Mouse (Mus musculus) liver, embryonic 15.5 days (tissue): ENCODE measurements around the gene Cdyl2. TPM values are rescaled to one million over a fixed set of nuclear protein-coding genes. Genes with fewer than 3 reads are reported as not detected.

ENCODE experiments used
- ATAC-seq: fragments of 200-750 bp; cut with Nextera tagmentation; 2 replicates; pipeline ENCODE4 v1.8.0; 2017; ENCODE audit warnings: moderate number of reproducible peaks, mild to moderate bottlenecking, moderate library complexity; ENCODE audit not compliant: insufficient read depth
- H3K27ac ChIP-seq: fragments of 300-500 bp; sonication (generic); replicated peaks from 2 replicates; pipeline ENCODE4 v1.5.1; 2015; ENCODE audit warnings: mild to moderate bottlenecking, inconsistent platforms
- H3K27me3 ChIP-seq: fragments of 300-500 bp; sonication (generic); 2 replicates; pipeline ENCODE4 v1.6.1; 2015; ENCODE audit warnings: mild to moderate bottlenecking, inconsistent platforms
- H3K36me3 ChIP-seq: fragments of 300-500 bp; sonication (generic); replicated peaks from 2 replicates; pipeline ENCODE4 v1.6.1; 2015; ENCODE audit warnings: moderate library complexity, mild to moderate bottlenecking, inconsistent platforms
- H3K4me1 ChIP-seq: fragments of 300-500 bp; sonication (generic); replicated peaks from 2 replicates; pipeline ENCODE4 v1.6.1; 2015; ENCODE audit warnings: inconsistent platforms
- H3K4me2 ChIP-seq: fragments of 300-500 bp; sonication (generic); 2 replicates; pipeline ENCODE4 v1.6.1; 2015; ENCODE audit warnings: moderate library complexity, mild to moderate bottlenecking, inconsistent platforms
- H3K4me3 ChIP-seq: fragments of 300-500 bp; sonication (generic); replicated peaks from 2 replicates; pipeline ENCODE4 v1.5.1; 2015; ENCODE audit warnings: mild to moderate bottlenecking, inconsistent platforms
- H3K9ac ChIP-seq: fragments of 300-500 bp; sonication (generic); 2 replicates; pipeline ENCODE4 v1.6.1; 2015; ENCODE audit warnings: moderate library complexity, mild to moderate bottlenecking, inconsistent platforms
- H3K9me3 ChIP-seq: fragments of 300-500 bp; sonication (generic); replicated peaks from 2 replicates; pipeline ENCODE4 v1.6.1; 2016; ENCODE audit warnings: inconsistent platforms
- WGBS: fragments of 180-500 bp; shearing (Covaris S2); methylation state at CpG from one replicate; pipeline ENCODE4 v1.1.7; 2015; ENCODE audit warnings: mixed read lengths; ENCODE audit not compliant: insufficient replicate concordance; 5-methylcytosine and 5-hydroxymethylcytosine counted together
- polyA plus RNA-seq: library from polyadenylated mRNA; unstranded; fragments of >200 nt; fragmentation: Nextera tagmentation; extraction: Ambion mirVana; gene quantifications from 2 replicates; pipeline ENCODE4 v1.2.1, GENCODE M21; 2015

Gene Cdyl2
- 1.7 and 2.4 TPM in 2 replicates for polyA plus RNA-seq

DNA sequence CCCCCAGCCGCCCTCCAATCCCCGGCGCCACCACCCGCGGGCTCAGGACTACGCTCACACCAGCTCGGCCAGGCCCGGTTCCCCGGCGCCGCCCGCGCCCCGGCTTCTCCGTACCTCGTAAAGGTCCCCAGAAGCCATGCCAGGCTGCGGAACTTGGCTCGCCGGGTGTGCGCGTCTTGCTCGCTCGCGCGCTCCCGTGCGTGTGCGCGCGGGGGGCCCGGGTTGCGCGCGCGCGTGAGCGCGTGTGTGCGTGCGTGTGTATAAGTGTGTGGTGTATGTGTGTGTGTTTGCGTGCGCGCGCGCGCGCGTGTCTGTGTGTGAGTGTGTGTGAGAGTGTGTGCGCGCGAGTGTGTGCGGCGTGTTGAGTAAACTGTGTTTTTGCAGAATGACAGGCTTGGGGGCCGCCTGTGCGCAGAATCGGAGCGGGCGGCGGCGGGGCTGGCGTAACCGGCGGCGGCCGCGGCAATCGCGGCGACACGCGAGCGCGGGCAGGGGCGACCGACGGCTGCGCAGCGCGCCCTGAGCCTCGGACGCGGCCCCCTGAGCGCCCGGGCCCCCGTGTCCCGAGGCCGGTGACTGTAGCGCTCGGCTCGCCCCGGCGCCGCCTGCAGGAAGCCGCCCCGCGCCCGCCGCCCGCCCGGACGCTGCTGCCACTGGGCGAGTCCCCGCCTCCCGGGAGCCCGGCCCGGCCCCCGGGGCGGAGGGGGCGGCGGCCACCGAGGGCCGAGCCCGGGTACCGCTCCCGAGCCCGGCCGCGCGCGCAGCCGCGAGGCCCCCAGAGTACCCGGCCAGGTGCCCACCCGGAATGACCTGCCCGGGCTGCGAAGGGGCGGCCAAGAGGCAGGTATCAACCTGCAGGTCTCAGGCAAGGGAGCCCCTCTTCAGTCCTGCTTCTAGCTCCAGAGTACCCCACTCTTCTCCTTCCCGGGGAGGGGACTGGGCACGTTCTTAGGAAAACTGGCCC is at the start of gene Cdyl2:
TSS of gene Cdyl2 (minus strand) at position 308 of the 964 bp plus-strand sequence.
- H3K4me3 ChIP-seq: peak within 1 kb of the TSS; percentile 70
- H3K9me3 ChIP-seq: no peaks in the 10 kb centered on the region
- ATAC-seq: peak; percentile 78
- WGBS: under 1% methylated on average over 123 of the region's 129 CpGs
- H3K4me2 ChIP-seq: peak within 1 kb of the TSS; percentile 84
- H3K36me3 ChIP-seq: no peaks in the 10 kb centered on the region; the same call in 1 of the 2 replicates
- peaks cover 14% of the 10 kb centered on the region for H3K27me3 ChIP-seq
- peak within 1 kb of the TSS; percentile 66 for H3K27ac ChIP-seq
- H3K9ac ChIP-seq: peak within 1 kb of the TSS; percentile 56
- peaks cover 24% of the 10 kb centered on the region for H3K4me1 ChIP-seq

DNA sequence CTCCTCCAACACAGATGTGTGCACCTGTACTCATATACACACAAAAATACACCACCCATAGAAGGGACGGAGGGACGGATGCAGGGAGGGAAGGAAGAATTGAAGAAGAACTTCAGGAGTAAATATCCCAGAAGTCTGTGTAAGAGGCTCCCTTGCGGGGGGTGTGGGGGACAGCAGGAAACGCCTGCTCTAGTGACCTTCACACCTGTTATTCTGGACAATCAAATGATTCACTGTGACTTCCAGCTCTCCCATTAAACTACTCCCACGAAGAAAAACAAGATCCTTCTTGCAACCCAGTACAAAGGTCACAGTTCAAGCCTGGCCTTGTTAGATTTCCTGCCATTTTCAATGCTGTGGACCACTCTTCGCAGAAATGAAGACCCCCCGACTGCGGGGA is 47.8 kb upstream of the Cdyl2 start:
- WGBS: 61% methylated on average over 8 of the region's 8 CpGs
- no peaks in the 10 kb centered on the region for H3K4me1 ChIP-seq

DNA sequence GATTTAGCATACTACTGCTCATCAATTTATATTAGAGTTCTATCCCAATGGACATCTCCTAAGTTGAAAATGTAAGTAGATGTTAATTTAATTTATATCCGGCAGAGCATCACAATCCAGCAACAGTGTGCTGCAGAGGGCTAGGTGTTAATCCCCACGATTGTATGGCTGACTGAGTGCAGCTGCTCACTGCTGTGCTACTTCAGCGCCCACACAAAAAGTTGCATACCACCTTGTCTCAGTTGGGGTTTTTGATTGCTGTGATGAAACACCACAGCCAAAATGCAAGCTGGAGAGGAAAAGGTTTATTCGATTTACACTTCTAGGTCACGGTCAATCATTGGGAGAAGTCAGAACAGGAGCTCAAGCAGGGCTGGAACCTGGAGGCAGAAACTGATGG is 41.4 kb upstream of the Cdyl2 start:
- WGBS: 78% methylated on average over 5 of the region's 5 CpGs
- Histone ChIP-seq H3K36me3 (no peaks in the 10 kb centered on the region), H3K4me2 (no peak overlapping the region), H3K27ac (no peak overlapping the region), H3K27me3 (no peaks in the 10 kb centered on the region), H3K4me1 (no peaks in the 10 kb centered on the region), H3K9me3 (no peaks in the 10 kb centered on the region), H3K9ac (no peak overlapping the region), H3K4me3 (no peak overlapping the region)
- no peak for ATAC-seq

More for the DNA sequence above, 47.8 kb upstream of the Cdyl2 start:
- H3K9me3 ChIP-seq: no peaks in the 10 kb centered on the region
- no peak overlapping the region for H3K9ac ChIP-seq
- H3K27me3 ChIP-seq: no peaks in the 10 kb centered on the region
- H3K27ac ChIP-seq: no peak overlapping the region
- no peak overlapping the region for H3K4me2 ChIP-seq
- no peak for ATAC-seq
- no peaks in the 10 kb centered on the region for H3K36me3 ChIP-seq
- no peak overlapping the region for H3K4me3 ChIP-seq

DNA sequence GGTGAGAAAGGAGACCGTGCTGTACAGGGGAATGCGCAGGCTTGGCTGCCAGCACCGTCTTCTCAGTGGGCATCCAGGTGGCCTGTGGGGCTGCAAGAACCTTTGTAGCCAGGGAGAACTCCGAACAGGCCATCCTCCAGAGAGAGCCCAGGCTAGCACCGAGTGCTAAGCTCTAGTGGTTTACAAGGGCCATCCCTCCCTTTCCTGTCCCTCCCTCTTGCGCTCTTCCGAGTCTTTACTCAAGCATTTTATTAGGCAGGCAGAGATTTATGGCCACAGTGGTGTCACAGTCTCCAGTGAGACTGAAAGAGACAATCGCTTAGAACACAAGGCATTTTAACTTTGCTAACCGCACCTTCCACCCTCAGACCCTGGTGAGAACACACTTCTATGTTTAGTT is 39.9 kb upstream of the Cdyl2 start:
- Histone ChIP-seq H3K27ac (no peak overlapping the region), H3K9ac (no peak overlapping the region), H3K36me3 (no peaks in the 10 kb centered on the region), H3K27me3 (no peaks in the 10 kb centered on the region), H3K4me2 (no peak overlapping the region), H3K4me3 (no peak overlapping the region), H3K9me3 (no peaks in the 10 kb centered on the region), H3K4me1 (no peaks in the 10 kb centered on the region)
- 43% methylated on average over 9 of the region's 9 CpGs for WGBS
- no peak for ATAC-seq

DNA sequence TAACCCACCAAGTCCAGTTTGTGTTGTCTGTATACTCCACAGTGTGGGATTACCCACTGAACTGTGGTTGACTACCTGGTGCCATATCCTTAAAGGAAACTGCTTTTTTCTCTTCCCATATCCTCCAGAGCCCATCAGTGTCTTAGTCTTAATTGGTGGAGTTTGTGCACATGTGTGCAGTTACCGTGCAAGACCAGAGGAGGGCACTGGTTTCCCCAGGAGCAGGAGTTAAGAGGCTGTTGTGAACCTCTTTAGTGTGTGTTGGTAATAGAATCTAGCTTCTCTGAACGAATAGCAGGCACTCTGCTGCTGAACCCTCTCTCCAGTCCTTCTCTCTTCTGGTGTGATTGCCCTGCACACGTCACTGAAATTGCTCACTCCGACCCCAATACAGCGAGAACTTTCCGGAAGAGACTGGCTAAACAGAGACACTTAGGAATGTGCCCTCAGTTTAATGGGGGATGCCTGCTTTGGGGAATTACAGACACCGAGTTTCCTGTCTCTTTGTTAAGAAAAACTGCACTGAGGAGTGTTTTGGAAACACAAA is 39.1 kb upstream of the Cdyl2 start:
- Histone ChIP-seq H3K9ac (no peak overlapping the region), H3K4me1 (no peaks in the 10 kb centered on the region), H3K27ac (no peak overlapping the region), H3K9me3 (no peaks in the 10 kb centered on the region), H3K27me3 (no peaks in the 10 kb centered on the region), H3K4me2 (no peak overlapping the region), H3K4me3 (no peak overlapping the region), H3K36me3 (no peaks in the 10 kb centered on the region)
- ATAC-seq: no peak
- WGBS: 30% methylated on average over 7 of the region's 7 CpGs

DNA sequence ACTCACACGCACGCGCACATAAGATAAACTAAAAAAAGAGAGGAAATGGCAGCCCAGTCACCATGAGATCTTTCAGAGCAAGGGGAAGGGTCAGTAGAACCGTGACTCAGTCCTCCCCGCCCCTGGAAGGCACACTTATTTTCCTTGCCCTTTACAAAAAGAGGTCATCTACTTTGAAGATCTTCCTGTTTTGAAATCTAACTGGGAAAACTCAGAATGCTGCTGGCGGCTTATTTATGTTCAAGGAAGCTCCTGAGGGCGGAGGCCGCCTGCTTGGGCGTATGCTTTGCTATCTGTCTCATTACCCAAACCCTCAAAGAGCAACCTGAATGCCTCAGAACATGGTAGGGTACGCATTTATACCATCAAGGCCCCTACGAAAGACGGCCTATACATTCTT is 38.0 kb upstream of the Cdyl2 start:
- Histone ChIP-seq H3K36me3 (no peaks in the 10 kb centered on the region), H3K27me3 (no peaks in the 10 kb centered on the region), H3K9ac (no peak overlapping the region), H3K4me3 (no peak overlapping the region), H3K4me2 (no peak overlapping the region), H3K9me3 (no peaks in the 10 kb centered on the region), H3K27ac (no peak overlapping the region), H3K4me1 (no peaks in the 10 kb centered on the region)
- 58% methylated on average over 12 of the region's 12 CpGs for WGBS
- ATAC-seq: no peak

DNA sequence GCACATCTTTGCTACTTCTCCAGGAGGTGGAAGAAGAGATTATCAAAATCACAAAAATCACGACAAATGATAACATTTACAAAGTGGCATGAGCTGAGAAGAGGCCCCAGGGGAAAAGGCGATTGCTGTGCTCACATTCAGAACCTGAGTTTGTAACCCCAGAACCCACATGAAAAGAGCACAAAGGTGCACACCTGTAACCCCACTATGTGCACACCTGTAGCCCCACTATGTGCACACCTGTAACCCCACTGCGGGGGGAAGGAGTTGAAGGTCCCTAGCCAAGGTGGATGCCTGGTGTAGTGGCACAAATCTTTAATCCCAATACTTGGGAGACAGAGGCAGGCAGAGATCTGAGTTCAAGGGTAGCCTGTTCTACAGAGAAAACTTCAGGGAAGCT is 23.4 kb upstream of the Cdyl2 start:
- Histone ChIP-seq H3K4me1 (no peaks in the 10 kb centered on the region), H3K9ac (no peak overlapping the region), H3K27me3 (no peaks in the 10 kb centered on the region), H3K4me3 (no peak overlapping the region), H3K4me2 (no peak overlapping the region), H3K36me3 (no peaks in the 10 kb centered on the region), H3K27ac (no peak overlapping the region), H3K9me3 (no peaks in the 10 kb centered on the region)
- WGBS: 49% methylated on average over 3 of the region's 3 CpGs
- no peak for ATAC-seq

DNA sequence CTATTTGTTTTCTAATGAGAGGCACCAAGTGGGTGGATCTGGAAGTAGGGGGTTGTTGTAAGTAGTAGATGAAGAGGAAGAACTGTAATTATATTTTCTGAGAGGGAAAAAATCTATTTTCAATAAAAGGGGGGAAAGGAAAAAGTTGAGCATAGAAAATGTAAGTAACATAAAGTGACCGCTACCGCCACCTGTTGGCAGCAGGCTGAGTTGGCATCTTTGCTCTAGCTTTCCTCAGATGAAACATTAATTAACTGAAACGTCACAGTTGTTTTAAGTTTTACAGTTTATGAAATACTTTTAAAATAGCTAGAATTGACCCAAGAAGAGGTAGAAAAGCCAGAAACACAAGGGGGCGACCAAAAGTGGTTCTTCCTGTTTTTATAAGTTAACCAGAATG is 22.8 kb upstream of the Cdyl2 start:
- H3K36me3 ChIP-seq: no peaks in the 10 kb centered on the region
- H3K27me3 ChIP-seq: no peaks in the 10 kb centered on the region
- H3K9me3 ChIP-seq: no peaks in the 10 kb centered on the region
- under 1% methylated on average over 4 of the region's 4 CpGs for WGBS
- no peak overlapping the region for H3K4me2 ChIP-seq
- H3K9ac ChIP-seq: no peak overlapping the region
- ATAC-seq: no peak
- no peak overlapping the region for H3K4me3 ChIP-seq
- H3K27ac ChIP-seq: no peak overlapping the region
- H3K4me1 ChIP-seq: no peaks in the 10 kb centered on the region

DNA sequence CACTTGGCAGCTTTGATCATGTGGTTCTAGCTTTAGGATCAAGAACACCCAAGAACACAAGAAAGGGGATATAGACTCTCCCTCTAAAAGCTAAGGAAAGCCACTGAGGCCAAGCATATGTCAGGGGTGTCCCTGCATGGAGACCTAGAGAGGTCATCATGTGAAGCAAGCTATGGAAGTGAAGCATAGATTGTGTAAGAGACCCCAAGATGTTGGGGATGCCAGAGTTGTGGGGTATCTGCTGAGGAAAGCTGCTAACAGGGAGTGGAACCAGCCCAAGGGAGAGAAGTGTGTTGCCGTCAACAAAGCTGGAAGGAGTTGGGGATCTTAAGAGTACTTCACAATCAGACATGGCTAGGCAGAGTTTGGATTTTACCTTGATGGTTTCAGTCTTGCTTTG is 7.9 kb upstream of the Cdyl2 start:
- Histone ChIP-seq H3K4me2 (no peak overlapping the region), H3K36me3 (no peaks in the 10 kb centered on the region), H3K4me3 (no peak overlapping the region), H3K9ac (no peak overlapping the region), H3K27ac (no peak overlapping the region), H3K9me3 (no peaks in the 10 kb centered on the region), H3K4me1 (no peaks in the 10 kb centered on the region), H3K27me3 (no peaks in the 10 kb centered on the region)
- WGBS: 81% methylated on average over 1 of the region's 1 CpGs
- no peak for ATAC-seq

DNA sequence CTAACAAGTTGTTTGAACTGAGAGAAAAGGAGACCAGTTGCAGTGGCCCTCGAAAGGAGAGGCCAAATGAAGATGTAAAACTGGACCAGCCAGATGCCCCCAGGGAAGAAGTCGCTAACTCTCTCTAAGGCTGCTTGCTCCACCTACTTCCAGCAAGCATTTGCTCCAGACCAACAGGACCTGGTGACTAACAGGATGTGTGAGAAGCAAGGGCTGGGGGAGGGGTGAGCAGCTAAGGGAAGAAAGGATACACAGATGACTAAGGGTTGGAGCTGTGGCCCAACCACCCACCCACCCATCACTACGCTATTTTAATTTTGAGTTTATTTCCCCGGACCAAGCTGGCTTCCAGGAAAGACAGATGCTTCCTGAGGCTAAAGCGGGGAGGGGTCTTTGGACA is 2.5 kb upstream of the Cdyl2 start:
- H3K9ac ChIP-seq: no peak overlapping the region
- H3K27ac ChIP-seq: no peak overlapping the region
- H3K4me2 ChIP-seq: no peak overlapping the region
- H3K4me1 ChIP-seq: peaks cover 24% of the 10 kb centered on the region
- ATAC-seq: no peak
- H3K36me3 ChIP-seq: no peaks in the 10 kb centered on the region
- no peaks in the 10 kb centered on the region for H3K9me3 ChIP-seq
- H3K27me3 ChIP-seq: peaks cover 14% of the 10 kb centered on the region
- WGBS: 41% methylated on average over 5 of the region's 5 CpGs
- no peak overlapping the region for H3K4me3 ChIP-seq

DNA sequence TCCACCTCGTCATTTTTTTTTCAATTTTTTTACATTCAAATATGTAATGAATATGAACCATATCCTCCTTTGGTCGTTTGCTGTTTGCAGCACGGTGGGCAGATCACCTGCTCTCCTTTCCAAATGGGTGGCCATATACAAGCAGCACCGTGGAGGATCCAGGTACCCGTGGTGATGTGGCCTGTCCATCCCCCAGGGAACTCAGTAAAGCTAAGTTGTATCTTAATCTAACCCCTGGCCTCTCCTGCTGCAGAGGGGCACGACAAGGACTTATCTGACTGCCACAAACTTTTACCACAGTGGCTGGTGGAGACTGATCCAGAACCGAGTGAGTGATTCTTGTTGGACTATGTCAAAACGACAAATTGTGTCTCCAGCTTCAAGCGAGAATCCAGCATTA is 1.4 kb upstream of the Cdyl2 start:
- H3K27ac ChIP-seq: no peak overlapping the region
- peak; percentile 49 for ATAC-seq
- 22% methylated on average over 9 of the region's 9 CpGs for WGBS

More for the DNA sequence above, 1.4 kb upstream of the Cdyl2 start:
- Histone ChIP-seq H3K9ac (no peak overlapping the region), H3K36me3 (no peaks in the 10 kb centered on the region), H3K4me2 (peak overlapping the region; percentile 84), H3K9me3 (no peaks in the 10 kb centered on the region), H3K4me3 (no peak overlapping the region), H3K27me3 (peaks cover 14% of the 10 kb centered on the region), H3K4me1 (peaks cover 24% of the 10 kb centered on the region)
